Mouse (Mus musculus) midbrain, embryonic 12.5 days (tissue): ENCODE data around the gene Atxn1. TPM values are rescaled to one million over a fixed set of nuclear protein-coding genes. Genes with fewer than 3 reads are reported as not detected.

Experiments used
- ATAC-seq: fragments of 200-750 bp; cut with Nextera tagmentation; 2 replicates; pipeline ENCODE4 v1.8.0; 2017; ENCODE audit warnings: low read depth, moderate TSS enrichment, moderate library complexity; ENCODE audit not compliant: low FRiP score
- H3K27ac ChIP-seq: fragments of 300-500 bp; sonication (generic); replicated peaks from 2 replicates; pipeline ENCODE4 v1.5.1; 2016; ENCODE audit warnings: mild to moderate bottlenecking
- H3K27me3 ChIP-seq: fragments of 300-500 bp; sonication (generic); 2 replicates; pipeline ENCODE4 v1.6.1; 2016; ENCODE audit warnings: mild to moderate bottlenecking
- H3K36me3 ChIP-seq: fragments of 300-500 bp; sonication (generic); 2 replicates; pipeline ENCODE4 v1.6.1; 2016
- H3K4me1 ChIP-seq: fragments of 300-500 bp; sonication (generic); 2 replicates; pipeline ENCODE4 v1.6.1; 2016
- H3K4me2 ChIP-seq: fragments of 300-500 bp; sonication (generic); replicated peaks from 2 replicates; pipeline ENCODE4 v1.6.1; 2016; ENCODE audit warnings: mild to moderate bottlenecking, moderate library complexity
- H3K4me3 ChIP-seq: fragments of 300-500 bp; sonication (generic); 2 replicates; pipeline ENCODE4 v1.5.1; 2016; ENCODE audit warnings: mild to moderate bottlenecking
- H3K9ac ChIP-seq: fragments of 300-500 bp; sonication (generic); replicated peaks from 2 replicates; pipeline ENCODE4 v1.6.1; 2016; ENCODE audit warnings: mild to moderate bottlenecking, moderate library complexity
- H3K9me3 ChIP-seq: fragments of 300-500 bp; sonication (generic); 2 replicates; pipeline ENCODE4 v1.6.1; 2016; ENCODE audit warnings: mild to moderate bottlenecking
- WGBS: fragments of 180-500 bp; shearing (Covaris S2); methylation state at CpG from one replicate; pipeline ENCODE4 v1.1.7; 2016; 5-methylcytosine and 5-hydroxymethylcytosine counted together
- polyA plus RNA-seq: library from polyadenylated mRNA; unstranded; fragments of >200 nt; fragmentation: Nextera tagmentation; extraction: Ambion mirVana; gene quantifications from 2 replicates; pipeline ENCODE4 v1.2.1, GENCODE M21; 2016

Atxn1 gene
- polyA plus RNA-seq, 1 experiment from 2014 or later: 4.2 TPM

- no peaks in the 10 kb centered on the region for H3K36me3 ChIP-seq
- H3K4me3 ChIP-seq: no peak overlapping the region
- H3K9ac ChIP-seq: no peak overlapping the region
- WGBS: 40% methylated on average over 14 of the region's 14 CpGs
- ATAC-seq: no peak
- H3K9me3 ChIP-seq: no peaks in the 10 kb centered on the region
- H3K27ac ChIP-seq: no peak overlapping the region
- H3K4me2 ChIP-seq: peak overlapping the region; percentile 17; the same call in 1 of the 2 replicates
- peaks cover 4% of the 10 kb centered on the region; the same call in 1 of the 2 replicates for H3K27me3 ChIP-seq
- H3K4me1 ChIP-seq: peaks cover 37% of the 10 kb centered on the region
Measured at GRCm38 (mm10) chr13:45960311-45960965, 4.4 kb downstream of the Atxn1 start.

- ATAC-seq: no peak
- H3K27me3 ChIP-seq: peaks cover 4% of the 10 kb centered on the region; the same call in 1 of the 2 replicates
- no peaks in the 10 kb centered on the region for H3K9me3 ChIP-seq
- no peak overlapping the region for H3K4me3 ChIP-seq
- no peak overlapping the region for H3K27ac ChIP-seq
- H3K9ac ChIP-seq: no peak overlapping the region
- peaks cover 40% of the 10 kb centered on the region for H3K4me1 ChIP-seq
- no peak overlapping the region for H3K4me2 ChIP-seq
- 81% methylated on average over 4 of the region's 4 CpGs for WGBS
- H3K36me3 ChIP-seq: no peaks in the 10 kb centered on the region
Measured at GRCm38 (mm10) chr13:45958306-45958705, 6.5 kb downstream of the Atxn1 start.

DNA sequence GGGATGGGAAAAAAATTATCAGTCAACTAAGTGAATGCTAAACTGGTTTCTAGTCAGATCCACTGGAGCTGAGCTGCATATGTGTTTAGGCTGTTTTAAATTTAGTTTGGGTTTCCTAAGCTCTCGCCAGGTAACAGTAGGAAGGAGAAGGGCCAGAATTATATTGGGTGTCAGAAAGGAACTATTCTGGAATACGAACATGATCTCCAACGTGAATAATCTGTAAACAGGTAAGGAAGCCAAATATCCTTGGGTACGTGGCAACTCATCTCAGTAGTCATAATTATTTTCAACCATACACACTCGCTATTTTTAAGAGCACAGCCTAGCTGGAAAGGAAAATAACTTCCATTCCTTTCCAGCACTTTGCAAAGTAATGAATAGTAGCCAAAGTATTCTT is 7.2 kb downstream of the Atxn1 start:
- Histone ChIP-seq H3K27ac (no peak overlapping the region), H3K4me3 (no peak overlapping the region), H3K4me1 (peaks cover 39% of the 10 kb centered on the region), H3K36me3 (no peaks in the 10 kb centered on the region), H3K27me3 (peaks cover 4% of the 10 kb centered on the region; the same call in 1 of the 2 replicates), H3K4me2 (no peak overlapping the region), H3K9me3 (no peaks in the 10 kb centered on the region), H3K9ac (no peak overlapping the region)
- no peak for ATAC-seq
- WGBS: 94% methylated on average over 5 of the region's 5 CpGs

DNA sequence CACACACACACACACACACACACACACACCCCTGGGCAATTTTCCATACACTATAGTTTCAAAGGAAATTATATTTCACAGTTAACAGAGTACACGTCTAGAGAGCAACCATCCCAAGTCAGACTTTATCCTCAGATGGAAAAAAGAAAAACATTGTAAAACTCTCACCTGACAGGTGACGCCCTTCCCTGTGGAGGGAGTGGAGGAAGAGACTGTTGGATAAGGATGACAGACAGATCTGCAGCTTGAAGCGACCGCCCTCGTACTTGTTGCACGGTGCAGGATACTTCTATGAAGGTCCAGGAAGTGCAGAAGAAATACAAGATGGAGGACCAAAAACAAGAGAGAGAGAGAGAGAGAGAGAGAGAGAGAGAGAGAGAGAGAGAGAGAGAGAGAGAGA is 8.5 kb downstream of the Atxn1 start:
- Histone ChIP-seq H3K4me1 (peaks cover 27% of the 10 kb centered on the region), H3K36me3 (no peaks in the 10 kb centered on the region), H3K9ac (no peak overlapping the region), H3K4me2 (no peak overlapping the region), H3K27ac (no peak overlapping the region), H3K4me3 (no peak overlapping the region), H3K9me3 (no peaks in the 10 kb centered on the region), H3K27me3 (peaks cover 4% of the 10 kb centered on the region; the same call in 1 of the 2 replicates)
- no peak for ATAC-seq
- WGBS: 90% methylated on average over 6 of the region's 6 CpGs

GRCm38 (mm10) chr13:45955370-45956055 is 9.3 kb downstream of the Atxn1 start:
- no peak overlapping the region for H3K27ac ChIP-seq
- H3K4me2 ChIP-seq: no peak overlapping the region
- H3K4me1 ChIP-seq: peaks cover 19% of the 10 kb centered on the region
- no peak overlapping the region for H3K4me3 ChIP-seq
- peaks cover 4% of the 10 kb centered on the region; the same call in 1 of the 2 replicates for H3K27me3 ChIP-seq
- no peaks in the 10 kb centered on the region for H3K9me3 ChIP-seq
- H3K36me3 ChIP-seq: no peaks in the 10 kb centered on the region
- no peak overlapping the region for H3K9ac ChIP-seq
- WGBS: 86% methylated on average over 9 of the region's 9 CpGs
- no peak for ATAC-seq

DNA sequence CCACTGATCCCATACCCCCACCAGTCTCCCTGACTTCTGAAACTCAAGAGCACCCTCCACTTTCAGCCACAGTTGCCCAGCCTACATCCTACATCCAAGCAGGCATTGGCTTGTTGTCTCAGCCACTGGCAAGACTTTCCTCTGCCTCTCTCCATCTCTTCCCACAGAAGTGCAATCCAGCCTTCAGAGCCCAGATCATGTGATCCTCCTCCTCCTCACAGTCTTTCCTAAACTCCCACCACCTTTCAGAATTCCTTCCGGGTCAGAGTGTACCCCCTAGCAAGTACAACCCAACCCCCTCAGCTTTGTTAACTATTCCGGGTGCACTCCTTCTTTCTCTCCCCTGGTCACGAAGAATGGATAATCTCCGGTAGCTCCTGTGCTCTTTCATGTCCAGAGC is 11.7 kb downstream of the Atxn1 start:
- Histone ChIP-seq H3K9me3 (no peaks in the 10 kb centered on the region), H3K27me3 (no peaks in the 10 kb centered on the region), H3K4me2 (no peak overlapping the region), H3K9ac (no peak overlapping the region), H3K4me1 (peaks cover 10% of the 10 kb centered on the region; the same call in 1 of the 2 replicates), H3K36me3 (no peaks in the 10 kb centered on the region), H3K4me3 (no peak overlapping the region), H3K27ac (no peak overlapping the region)
- WGBS: 67% methylated on average over 4 of the region's 4 CpGs
- ATAC-seq: no peak

DNA sequence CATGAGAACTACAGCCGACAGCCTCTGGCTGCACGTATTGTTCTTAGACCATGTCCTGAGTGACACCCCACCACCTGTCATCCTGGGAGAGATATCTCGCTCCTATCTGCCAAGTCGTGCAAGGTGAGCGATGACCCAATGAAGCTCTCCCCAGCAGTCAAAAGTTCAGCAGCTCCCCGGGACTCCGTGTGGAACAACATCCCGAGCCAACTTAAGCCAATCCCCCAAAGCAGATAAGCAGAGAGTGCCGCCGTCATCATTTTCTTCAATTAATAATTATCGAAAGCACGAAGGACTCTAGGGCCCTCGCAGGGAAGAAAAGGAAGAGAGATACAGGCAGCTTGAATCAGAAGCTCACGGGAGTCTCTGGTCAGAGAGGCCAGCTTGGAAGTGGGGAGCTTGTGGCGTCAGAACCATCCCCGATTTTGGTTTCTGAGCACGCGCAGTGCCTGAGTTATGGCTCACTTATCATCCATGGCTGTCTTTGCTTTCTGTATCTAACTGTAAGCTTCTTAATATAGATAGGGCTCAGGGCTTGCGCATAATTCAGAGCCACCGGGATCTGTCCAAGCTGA is 13.7 kb downstream of the Atxn1 start:
- ATAC-seq: no peak
- WGBS: 84% methylated on average over 20 of the region's 20 CpGs
- H3K4me3 ChIP-seq: no peak overlapping the region

DNA sequence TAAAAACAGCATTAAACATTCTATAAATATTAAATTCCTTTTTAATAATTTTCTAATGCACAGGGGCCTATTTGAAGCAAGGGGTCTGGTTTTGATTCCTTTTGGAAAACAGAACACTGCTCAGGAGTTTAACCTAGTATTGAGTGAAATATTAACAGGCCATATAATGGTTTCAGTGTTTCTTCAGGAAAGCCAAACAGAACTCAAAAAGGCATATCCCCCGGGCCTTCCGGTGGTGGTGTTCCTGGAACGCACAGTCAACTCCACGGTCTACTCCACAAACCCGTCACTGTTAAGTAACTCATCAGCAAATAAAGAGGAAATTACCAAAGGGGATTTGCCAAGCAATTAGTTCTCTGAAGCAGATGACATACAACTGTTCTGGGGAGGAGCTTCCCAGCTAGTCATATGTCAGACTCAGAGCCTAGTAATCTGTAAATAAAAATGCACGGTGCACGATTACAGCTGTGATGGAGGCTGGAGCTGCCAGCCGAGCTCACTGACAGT is 14.4 kb downstream of the Atxn1 start:
- 73% methylated on average over 8 of the region's 8 CpGs for WGBS
- no peak overlapping the region for H3K9ac ChIP-seq
- no peak for ATAC-seq
- no peaks in the 10 kb centered on the region for H3K9me3 ChIP-seq
- H3K27me3 ChIP-seq: no peaks in the 10 kb centered on the region
- H3K4me2 ChIP-seq: no peak overlapping the region
- H3K27ac ChIP-seq: no peak overlapping the region
- peaks cover 10% of the 10 kb centered on the region; the same call in 1 of the 2 replicates for H3K4me1 ChIP-seq
- H3K4me3 ChIP-seq: no peak overlapping the region
- H3K36me3 ChIP-seq: no peaks in the 10 kb centered on the region

More for the DNA sequence above, 13.7 kb downstream of the Atxn1 start:
- H3K27me3 ChIP-seq: no peaks in the 10 kb centered on the region
- no peak overlapping the region for H3K27ac ChIP-seq
- no peaks in the 10 kb centered on the region for H3K9me3 ChIP-seq
- no peak overlapping the region for H3K9ac ChIP-seq
- H3K4me1 ChIP-seq: peaks cover 10% of the 10 kb centered on the region; the same call in 1 of the 2 replicates
- no peaks in the 10 kb centered on the region for H3K36me3 ChIP-seq
- H3K4me2 ChIP-seq: no peak overlapping the region

DNA sequence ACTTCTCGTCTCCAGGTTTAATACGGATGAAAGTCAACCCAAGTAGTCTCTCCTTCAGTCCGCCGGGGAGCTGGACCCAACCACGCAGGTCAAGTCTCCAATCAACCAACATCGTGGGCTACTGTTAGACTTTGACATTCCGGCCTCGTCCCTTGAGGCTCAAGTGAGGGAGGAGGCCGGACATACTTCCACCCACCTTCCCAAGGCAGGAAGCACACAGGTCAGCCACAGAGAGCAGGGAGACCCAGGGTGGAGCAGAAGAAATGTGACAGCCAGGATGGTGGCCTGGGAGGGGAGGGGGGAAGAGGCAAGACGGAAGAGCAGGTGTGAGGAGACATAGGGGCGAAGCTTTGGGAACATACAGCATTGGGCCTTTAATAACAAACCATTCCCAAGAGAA is 18.7 kb downstream of the Atxn1 start:
- Histone ChIP-seq H3K36me3 (no peaks in the 10 kb centered on the region), H3K9me3 (no peaks in the 10 kb centered on the region), H3K27ac (no peak overlapping the region), H3K4me2 (no peak overlapping the region), H3K4me1 (no peaks in the 10 kb centered on the region; the same call in 1 of the 2 replicates), H3K9ac (no peak overlapping the region), H3K27me3 (no peaks in the 10 kb centered on the region), H3K4me3 (no peak overlapping the region)
- no peak for ATAC-seq
- WGBS: 94% methylated on average over 11 of the region's 11 CpGs

GRCm38 (mm10) chr13:45942337-45942736 is 22.5 kb downstream of the Atxn1 start:
- Histone ChIP-seq H3K4me3 (no peak overlapping the region), H3K36me3 (no peaks in the 10 kb centered on the region), H3K4me2 (no peak overlapping the region), H3K27me3 (no peaks in the 10 kb centered on the region), H3K4me1 (no peaks in the 10 kb centered on the region), H3K9me3 (no peaks in the 10 kb centered on the region), H3K9ac (no peak overlapping the region), H3K27ac (no peak overlapping the region)
- no peak for ATAC-seq
- 94% methylated on average over 7 of the region's 7 CpGs for WGBS

DNA sequence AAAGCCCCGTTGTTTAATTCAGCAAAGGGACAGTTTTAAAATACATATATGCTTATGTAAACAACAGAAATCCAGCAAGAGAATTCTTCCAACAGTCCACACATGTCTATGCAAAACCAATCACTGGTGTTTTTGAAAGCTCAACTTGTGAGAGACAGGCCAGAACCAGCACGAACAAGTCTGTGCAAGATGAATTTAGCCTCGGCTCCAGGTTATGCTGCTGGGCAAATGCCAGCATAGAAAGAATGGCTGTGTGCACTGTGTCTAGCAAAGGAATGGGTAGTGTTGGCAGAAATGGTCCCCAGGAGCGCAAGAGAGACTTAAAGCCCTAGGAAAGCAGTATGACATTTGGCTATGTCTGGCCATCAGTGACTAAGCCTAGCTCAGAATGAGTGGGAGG is 24.1 kb downstream of the Atxn1 start:
- 88% methylated on average over 4 of the region's 4 CpGs for WGBS
- no peaks in the 10 kb centered on the region for H3K9me3 ChIP-seq
- no peaks in the 10 kb centered on the region for H3K4me1 ChIP-seq
- no peak overlapping the region for H3K27ac ChIP-seq
- H3K27me3 ChIP-seq: no peaks in the 10 kb centered on the region
- no peak for ATAC-seq
- H3K9ac ChIP-seq: no peak overlapping the region
- H3K4me3 ChIP-seq: no peak overlapping the region
- no peaks in the 10 kb centered on the region for H3K36me3 ChIP-seq
- no peak overlapping the region for H3K4me2 ChIP-seq

- H3K4me1 ChIP-seq: no peaks in the 10 kb centered on the region
- 88% methylated on average over 6 of the region's 6 CpGs for WGBS
- no peak for ATAC-seq
- H3K36me3 ChIP-seq: no peaks in the 10 kb centered on the region
- H3K27me3 ChIP-seq: no peaks in the 10 kb centered on the region
- no peak overlapping the region for H3K27ac ChIP-seq
- no peak overlapping the region for H3K4me3 ChIP-seq
- H3K9me3 ChIP-seq: no peaks in the 10 kb centered on the region
- H3K4me2 ChIP-seq: no peak overlapping the region
- no peak overlapping the region for H3K9ac ChIP-seq
Measured at GRCm38 (mm10) chr13:45939561-45939960, 25.2 kb downstream of the Atxn1 start.
